Mouse (Mus musculus): ENCODE data around the gene Nectin1. TPM values are rescaled to one million over a fixed set of nuclear protein-coding genes. Genes with fewer than 3 reads are reported as not detected.

The Nectin1 gene
- polyA plus RNA-seq, 1 experiment from 2014 or later, result 15.9 TPM

- Histone ChIP-seq H3K9ac (peak overlapping the region; percentile 96), H3K27me3 (replicated peaks) (0 out of 2 replicates have a peak, but pooled peaks cover 5% of the 10 kb centered on the region), H3K9me3 (no peaks in the 10 kb centered on the region), H3K27ac (peak overlapping the region; percentile 98), H3K4me1 (peaks cover 51% of the 10 kb centered on the region), H3K4me2 (peak overlapping the region; percentile 91), H3K4me3 (peak overlapping the region; percentile 98), H3K36me3 (replicated peaks) (no peaks in the 10 kb centered on the region)
- no peak for ATAC-seq (replicated peaks)
- WGBS, result 1% methylated on average over 27 of the region's 27 CpGs
Measured at GRCm38 (mm10) chr9:43742902-43743646, 710 bp upstream of the Nectin1 start.

- Histone ChIP-seq H3K9me3 (no peaks in the 10 kb centered on the region), H3K4me2 (peak overlapping the region; percentile 91), H3K4me1 (peaks cover 58% of the 10 kb centered on the region), H3K4me3 (peak overlapping the region; percentile 98), H3K9ac (peak overlapping the region; percentile 96), H3K36me3 (replicated peaks) (no peaks in the 10 kb centered on the region), H3K27ac (peak overlapping the region; percentile 98), H3K27me3 (replicated peaks) (0 out of 2 replicates have a peak, but pooled peaks cover under 1% of the 10 kb centered on the region)
- ATAC-seq (replicated peaks), result peak; percentile 75
- under 1% methylated on average over 71 of the region's 77 CpGs for WGBS
Measured at GRCm38 (mm10) chr9:43744138-43744981, 576 bp downstream of the Nectin1 start.

GRCm38 (mm10) chr9:43745051-43745792, 1.4 kb downstream of the Nectin1 start:
- H3K27me3 ChIP-seq (replicated peaks), result no peaks in the 10 kb centered on the region
- H3K9ac ChIP-seq, result peak overlapping the region; percentile 96
- H3K4me1 ChIP-seq, result peaks cover 66% of the 10 kb centered on the region
- H3K4me2 ChIP-seq, result peak overlapping the region; percentile 91
- H3K27ac ChIP-seq, result peak overlapping the region; percentile 98
- no peaks in the 10 kb centered on the region for H3K36me3 ChIP-seq (replicated peaks)
- ATAC-seq (replicated peaks), result no peak; the same call in 1 of the 2 replicates
- no peaks in the 10 kb centered on the region for H3K9me3 ChIP-seq
- H3K4me3 ChIP-seq, result peak overlapping the region; percentile 98
- WGBS, result under 1% methylated on average over 43 of the region's 43 CpGs

GRCm38 (mm10) chr9:43745951-43746703, 2.3 kb downstream of the Nectin1 start:
- Histone ChIP-seq H3K27me3 (replicated peaks) (no peaks in the 10 kb centered on the region), H3K4me1 (peaks cover 74% of the 10 kb centered on the region), H3K9ac (peak overlapping the region; percentile 96), H3K4me3 (peak overlapping the region; percentile 98), H3K9me3 (no peaks in the 10 kb centered on the region), H3K36me3 (replicated peaks) (no peaks in the 10 kb centered on the region), H3K27ac (peak overlapping the region; percentile 98), H3K4me2 (peak overlapping the region; percentile 91)
- WGBS, result 1% methylated on average over 13 of the region's 13 CpGs
- ATAC-seq (replicated peaks), result no peak

- no peak for ATAC-seq (replicated peaks)
- Histone ChIP-seq H3K27me3 (replicated peaks) (no peaks in the 10 kb centered on the region), H3K36me3 (replicated peaks) (no peaks in the 10 kb centered on the region), H3K4me2 (peak overlapping the region; percentile 91), H3K9me3 (no peaks in the 10 kb centered on the region), H3K27ac (peak overlapping the region; percentile 25; the same call in 1 of the 2 replicates), H3K4me1 (peaks cover 82% of the 10 kb centered on the region), H3K9ac (peak overlapping the region; percentile 96; the same call in 1 of the 2 replicates), H3K4me3 (peak overlapping the region; percentile 98)
- WGBS, result 19% methylated on average over 9 of the region's 9 CpGs
Measured at GRCm38 (mm10) chr9:43747710-43748109, 3.9 kb downstream of the Nectin1 start.

GRCm38 (mm10) chr9:43748519-43748918, 4.7 kb downstream of the Nectin1 start:
- Histone ChIP-seq H3K9ac (peak overlapping the region; percentile 36; the same call in 1 of the 2 replicates), H3K27me3 (replicated peaks) (no peaks in the 10 kb centered on the region), H3K4me1 (peaks cover 76% of the 10 kb centered on the region), H3K9me3 (no peaks in the 10 kb centered on the region), H3K4me3 (peak overlapping the region; percentile 98; the same call in 1 of the 2 replicates), H3K4me2 (peak overlapping the region; percentile 91), H3K27ac (no peak overlapping the region), H3K36me3 (replicated peaks) (no peaks in the 10 kb centered on the region)
- no peak for ATAC-seq (replicated peaks)
- 46% methylated on average over 5 of the region's 5 CpGs for WGBS

- Histone ChIP-seq H3K27ac (no peak overlapping the region), H3K27me3 (replicated peaks) (no peaks in the 10 kb centered on the region), H3K9ac (0 out of 2 replicates have a peak overlapping the region, but pooled peaks have one; percentile 15), H3K4me3 (no peak overlapping the region), H3K36me3 (replicated peaks) (no peaks in the 10 kb centered on the region), H3K4me1 (peaks cover 87% of the 10 kb centered on the region), H3K4me2 (peak overlapping the region; percentile 14; the same call in 1 of the 2 replicates), H3K9me3 (no peaks in the 10 kb centered on the region)
- 62% methylated on average over 9 of the region's 9 CpGs for WGBS
- no peak for ATAC-seq (replicated peaks)
Measured at GRCm38 (mm10) chr9:43750053-43750452, 6.3 kb downstream of the Nectin1 start.

GRCm38 (mm10) chr9:43751111-43751510, 7.3 kb downstream of the Nectin1 start:
- H3K27me3 ChIP-seq (replicated peaks), result no peaks in the 10 kb centered on the region
- no peaks in the 10 kb centered on the region for H3K9me3 ChIP-seq
- H3K4me2 ChIP-seq, result no peak overlapping the region
- H3K9ac ChIP-seq, result no peak overlapping the region
- WGBS, result 39% methylated on average over 8 of the region's 8 CpGs
- no peak for ATAC-seq (replicated peaks)
- H3K27ac ChIP-seq, result no peak overlapping the region
- no peaks in the 10 kb centered on the region for H3K36me3 ChIP-seq (replicated peaks)
- peaks cover 79% of the 10 kb centered on the region for H3K4me1 ChIP-seq
- H3K4me3 ChIP-seq, result no peak overlapping the region

GRCm38 (mm10) chr9:43753481-43753880, 9.7 kb downstream of the Nectin1 start:
- 81% methylated on average over 6 of the region's 6 CpGs for WGBS
- no peaks in the 10 kb centered on the region for H3K36me3 ChIP-seq (replicated peaks)
- peaks cover 78% of the 10 kb centered on the region for H3K4me1 ChIP-seq
- ATAC-seq (replicated peaks), result no peak
- H3K4me3 ChIP-seq, result no peak overlapping the region
- no peak overlapping the region for H3K9ac ChIP-seq
- H3K9me3 ChIP-seq, result no peaks in the 10 kb centered on the region
- H3K27ac ChIP-seq, result no peak overlapping the region
- no peaks in the 10 kb centered on the region for H3K27me3 ChIP-seq (replicated peaks)
- no peak overlapping the region for H3K4me2 ChIP-seq

- no peaks in the 10 kb centered on the region for H3K36me3 ChIP-seq (replicated peaks)
- H3K4me1 ChIP-seq, result peaks cover 78% of the 10 kb centered on the region
- no peak overlapping the region for H3K27ac ChIP-seq
- H3K4me2 ChIP-seq, result no peak overlapping the region
- no peak overlapping the region for H3K9ac ChIP-seq
- 57% methylated on average over 5 of the region's 5 CpGs for WGBS
- H3K4me3 ChIP-seq, result no peak overlapping the region
- no peak for ATAC-seq (replicated peaks)
- H3K27me3 ChIP-seq (replicated peaks), result no peaks in the 10 kb centered on the region
- no peaks in the 10 kb centered on the region for H3K9me3 ChIP-seq
Measured at GRCm38 (mm10) chr9:43754083-43754482, 10.3 kb downstream of the Nectin1 start.

- 56% methylated on average over 9 of the region's 9 CpGs for WGBS
- H3K4me3 ChIP-seq, result no peak overlapping the region
- H3K4me1 ChIP-seq, result peaks cover 77% of the 10 kb centered on the region
- H3K27me3 ChIP-seq (replicated peaks), result no peaks in the 10 kb centered on the region
- H3K9me3 ChIP-seq, result no peaks in the 10 kb centered on the region
- H3K4me2 ChIP-seq, result no peak overlapping the region
- H3K36me3 ChIP-seq (replicated peaks), result no peaks in the 10 kb centered on the region
- H3K9ac ChIP-seq, result no peak overlapping the region
- H3K27ac ChIP-seq, result no peak overlapping the region
- ATAC-seq (replicated peaks), result no peak
Measured at GRCm38 (mm10) chr9:43754768-43755197, 11.0 kb downstream of the Nectin1 start.

All from midbrain, embryonic 15.5 days (tissue).